Mouse (Mus musculus): ENCODE results near the gene Gm29427. TPM values are rescaled to one million over a fixed set of nuclear protein-coding genes. Genes with fewer than 3 reads are reported as not detected.

Gene Gm29427
- polyA plus RNA-seq, 1 experiment from 2014 or later = not detected

DNA sequence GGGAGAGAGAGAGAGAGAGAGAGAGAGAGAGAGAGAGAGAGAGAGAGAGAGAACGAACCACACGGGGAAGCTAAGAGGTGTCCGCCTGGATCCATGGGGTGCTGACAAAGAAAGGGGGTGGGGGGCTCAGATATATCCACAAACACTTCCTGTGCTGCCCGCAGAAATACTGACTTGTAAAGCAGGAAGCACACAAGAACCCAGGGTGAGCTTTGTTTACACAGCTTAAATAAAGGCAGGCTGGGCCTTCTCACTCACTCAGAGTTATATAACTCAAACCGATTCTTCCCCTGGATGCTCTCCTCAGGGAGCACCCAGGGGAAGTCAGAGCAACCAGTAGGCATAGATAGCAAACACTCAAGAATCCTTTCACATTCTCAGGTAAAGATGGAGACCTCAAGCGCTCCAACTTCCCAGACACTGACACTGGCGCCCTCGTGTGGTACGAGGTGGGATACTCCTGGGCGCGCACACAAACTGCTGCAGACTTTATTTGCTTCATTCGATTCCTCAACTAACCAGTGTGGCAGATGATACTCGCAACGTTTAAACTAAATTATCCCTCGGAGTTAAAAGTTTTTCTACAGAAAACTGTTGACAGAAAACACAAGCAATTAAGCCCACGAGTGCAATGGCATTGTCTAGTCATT is 81.7 kb downstream of the Gm29427 start:
- Histone ChIP-seq H3K27me3 (ENCODE audit: control insufficient read depth, insufficient read depth, low read length) (no peaks in the 10 kb centered on the region), H3K9ac (no peak overlapping the region), H3K36me3 (replicated peaks; ENCODE audit: control insufficient read depth, insufficient read depth) (no peaks in the 10 kb centered on the region), H3K9me3 (ENCODE audit: control insufficient read depth, low read length) (no peaks in the 10 kb centered on the region), H3K27ac (no peak overlapping the region), H3K4me2 (replicated peaks) (no peak overlapping the region; the same call in 1 of the 2 replicates), H3K4me3 (replicated peaks; ENCODE audit: low read length) (no peak overlapping the region), H3K4me1 (replicated peaks; ENCODE audit: control insufficient read depth, insufficient read depth, low read length) (no peaks in the 10 kb centered on the region)
- 31% methylated on average over 16 of the region's 16 CpGs for WGBS
- DNase-seq (ENCODE audit: low spot score) (peak; percentile 77), ATAC-seq (ENCODE audit: low FRiP score) (no peak)

DNA sequence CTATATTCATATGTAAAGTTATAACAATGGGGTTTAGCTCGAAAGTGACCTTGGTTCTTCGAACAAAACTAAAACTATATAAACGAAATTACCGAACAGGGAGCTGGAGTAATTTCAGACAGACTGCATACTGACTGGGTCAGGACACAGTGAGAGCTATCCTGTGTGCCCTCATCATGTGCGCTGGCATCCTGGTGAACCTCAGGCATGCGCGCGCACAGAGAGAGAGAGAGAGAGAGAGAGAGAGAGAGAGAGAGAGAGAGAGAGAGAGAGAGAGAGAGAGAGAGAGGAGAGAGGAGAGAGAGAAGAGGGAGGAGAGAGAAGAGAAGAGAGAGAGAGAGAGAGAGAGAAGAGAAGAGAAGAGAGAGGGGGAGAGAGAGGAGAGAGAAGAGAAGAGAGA is 82.3 kb downstream of the Gm29427 start:
- 91% methylated on average over 8 of the region's 8 CpGs for WGBS
- ATAC-seq (ENCODE audit: low FRiP score) = no peak

DNA sequence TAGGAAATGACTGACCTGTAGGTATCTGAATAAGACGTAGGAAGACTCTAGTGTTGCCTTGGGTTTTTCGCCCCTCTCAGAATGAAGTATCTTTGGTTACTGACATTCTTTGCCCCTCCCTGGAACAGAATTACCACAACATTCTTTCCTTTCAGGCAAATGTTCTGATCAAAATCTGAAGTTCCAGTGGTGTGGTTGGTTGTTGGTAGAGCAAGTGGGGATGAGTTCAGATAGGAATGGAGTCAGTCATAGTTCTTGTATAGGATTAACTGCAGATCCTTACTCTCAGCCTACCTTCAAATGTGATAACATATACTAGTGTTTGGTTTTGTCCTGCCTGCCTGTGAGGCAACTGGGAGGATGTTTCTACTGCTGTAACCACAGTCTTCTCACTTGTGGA is 86.1 kb downstream of the Gm29427 start, which contains the start of gene Zp3r:
Gene Zp3r, minus strand, starts transcription at position 101 of the 400 bp plus-strand sequence.
- no peaks in the 10 kb centered on the region for H3K4me1 ChIP-seq (replicated peaks; ENCODE audit: control insufficient read depth, insufficient read depth, low read length)
- no peak for ATAC-seq (ENCODE audit: low FRiP score)
- H3K4me2 ChIP-seq (replicated peaks) = no peak within 1 kb of the TSS
- no peak within 1 kb of the TSS for H3K4me3 ChIP-seq (replicated peaks; ENCODE audit: low read length)
- no peak within 1 kb of the TSS for H3K27ac ChIP-seq
- no peaks in the 10 kb centered on the region for H3K36me3 ChIP-seq (replicated peaks; ENCODE audit: control insufficient read depth, insufficient read depth)
- H3K27me3 ChIP-seq (ENCODE audit: control insufficient read depth, insufficient read depth, low read length) = no peaks in the 10 kb centered on the region
- no peak for DNase-seq (ENCODE audit: low spot score)
- no peak within 1 kb of the TSS for H3K9ac ChIP-seq
- WGBS = 91% methylated on average over 2 of the region's 2 CpGs
- no peaks in the 10 kb centered on the region for H3K9me3 ChIP-seq (ENCODE audit: control insufficient read depth, low read length)

More for the DNA sequence above, 82.3 kb downstream of the Gm29427 start:
- Histone ChIP-seq H3K27ac (no peak overlapping the region), H3K9me3 (ENCODE audit: control insufficient read depth, low read length) (no peaks in the 10 kb centered on the region), H3K4me2 (replicated peaks) (no peak overlapping the region), H3K4me1 (replicated peaks; ENCODE audit: control insufficient read depth, insufficient read depth, low read length) (no peaks in the 10 kb centered on the region), H3K4me3 (replicated peaks; ENCODE audit: low read length) (no peak overlapping the region), H3K9ac (no peak overlapping the region), H3K36me3 (replicated peaks; ENCODE audit: control insufficient read depth, insufficient read depth) (no peaks in the 10 kb centered on the region), H3K27me3 (ENCODE audit: control insufficient read depth, insufficient read depth, low read length) (no peaks in the 10 kb centered on the region)
- DNase-seq (ENCODE audit: low spot score) = no peak

Other genes with a start within 250 kb of the Gm29427 start
- gene Zp3r, start 86.2 kb downstream of the Gm29427 start, polyA plus RNA-seq (2014; fragmentation: Nextera tagmentation; extraction: Ambion mirVana) = not detected in 2 replicates
- gene C4bp, start 54.2 kb downstream of the Gm29427 start, polyA plus RNA-seq (2014; fragmentation: Nextera tagmentation; extraction: Ambion mirVana) = not detected in 2 replicates
- gene Yod1, start 1.5 kb upstream of the Gm29427 start, polyA plus RNA-seq (2014; fragmentation: Nextera tagmentation; extraction: Ambion mirVana) = 10.6 and 13.9 TPM in 2 replicates
- 20.1 and 21.0 TPM in 2 replicates for gene Pfkfb2, start 13.5 kb upstream of the Gm29427 start, polyA plus RNA-seq (2014; fragmentation: Nextera tagmentation; extraction: Ambion mirVana)
- 0.74 and 1.2 TPM in 2 replicates for gene AA986860, start 16.2 kb upstream of the Gm29427 start, polyA plus RNA-seq (2014; fragmentation: Nextera tagmentation; extraction: Ambion mirVana)
- not detected in 2 replicates for gene Fcamr, start 85.1 kb upstream of the Gm29427 start, polyA plus RNA-seq (2014; fragmentation: Nextera tagmentation; extraction: Ambion mirVana)
- not detected in 2 replicates for gene Pigr, start 110.9 kb upstream of the Gm29427 start, polyA plus RNA-seq (2014; fragmentation: Nextera tagmentation; extraction: Ambion mirVana)
- gene Fcmr, start 149.9 kb upstream of the Gm29427 start, polyA plus RNA-seq (2014; fragmentation: Nextera tagmentation; extraction: Ambion mirVana) = 0.44 and 1.2 TPM in 2 replicates
- gene Il24, start 171.7 kb upstream of the Gm29427 start, polyA plus RNA-seq (2014; fragmentation: Nextera tagmentation; extraction: Ambion mirVana) = not detected in 2 replicates
- not detected in 2 replicates for gene Il20, start 195.7 kb upstream of the Gm29427 start, polyA plus RNA-seq (2014; fragmentation: Nextera tagmentation; extraction: Ambion mirVana)
- not detected in 2 replicates for gene Il19, start 224.3 kb upstream of the Gm29427 start, polyA plus RNA-seq (2014; fragmentation: Nextera tagmentation; extraction: Ambion mirVana)